Mouse (Mus musculus) mammary gland, adult 2 months (tissue): Measurements from ENCODE around the gene Cfb. TPM values are rescaled to one million over a fixed set of nuclear protein-coding genes. Genes with fewer than 3 reads are reported as not detected.

Source experiments
- polyA plus RNA-seq: library from polyadenylated mRNA; depleted of rRNA; stranded (reverse); fragments of >200 nt; gene quantifications from 2 replicates; pipeline ENCODE4 v1.2.3, GENCODE M21; 2012; ENCODE audit warnings: low replicate concordance; rRNA removed

Cfb gene
- polyA plus RNA-seq: 70.0 and 71.7 TPM in 2 replicates

GRCm38 (mm10) chr17:34862416-34863081 lies at the start of gene Cfb:
Cfb (minus strand) TSS chr17:34862518.

GRCm38 (mm10) chr17:34898160-34898586 lies 35.9 kb upstream of the Cfb start, which contains the start of the genes C2 and Ehmt2:
C2 (minus strand) TSS chr17:34898265.
Ehmt2 (plus strand) TSS chr17:34898469.

DNA sequence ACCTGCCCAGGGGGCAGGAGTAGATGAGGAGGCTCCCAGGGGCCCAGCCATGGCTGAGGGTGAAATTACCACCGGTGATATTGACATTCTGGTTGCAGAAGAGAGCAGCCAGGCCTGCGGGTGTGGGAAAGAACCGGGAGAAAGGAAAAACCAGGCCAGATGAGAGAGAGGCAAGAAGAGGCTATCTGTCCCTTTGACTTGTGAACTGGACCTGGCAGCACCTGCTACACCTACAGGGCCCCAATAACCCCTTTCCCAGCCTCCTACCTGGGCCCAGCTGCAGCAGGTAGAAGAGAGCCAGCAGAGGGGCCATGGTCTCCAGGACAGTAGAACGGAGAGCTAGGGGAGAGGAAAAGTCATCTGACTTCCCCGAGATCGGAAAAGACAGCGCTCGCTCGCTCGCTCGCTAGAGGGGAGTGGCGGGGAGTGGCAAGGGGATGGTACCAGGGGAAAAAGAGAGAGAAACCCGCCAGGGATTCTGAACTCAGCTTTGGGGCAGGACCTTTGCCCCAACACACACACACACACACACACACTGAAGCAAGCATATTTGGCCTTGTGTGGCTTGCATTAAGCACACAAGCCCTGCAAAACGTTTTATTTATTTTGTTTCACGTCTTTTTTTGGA lies 19.5 kb upstream of the Cfb start, which contains the start of gene Gm20547:
Gene Gm20547 (minus strand): TSS at position 360 of the 628 bp plus-strand sequence.

GRCm38 (mm10) chr17:34879336-34879879 lies 17.1 kb upstream of the Cfb start, which contains the start of gene Zbtb12:
Zbtb12 (plus strand) TSS chr17:34879483.

GRCm38 (mm10) chr17:34849722-34850516 lies 12.4 kb downstream of the Cfb start, which contains the start of the genes Skiv2l and Nelfe:
Skiv2l (minus strand) TSS chr17:34850210.
Nelfe (plus strand) TSS chr17:34850391.

DNA sequence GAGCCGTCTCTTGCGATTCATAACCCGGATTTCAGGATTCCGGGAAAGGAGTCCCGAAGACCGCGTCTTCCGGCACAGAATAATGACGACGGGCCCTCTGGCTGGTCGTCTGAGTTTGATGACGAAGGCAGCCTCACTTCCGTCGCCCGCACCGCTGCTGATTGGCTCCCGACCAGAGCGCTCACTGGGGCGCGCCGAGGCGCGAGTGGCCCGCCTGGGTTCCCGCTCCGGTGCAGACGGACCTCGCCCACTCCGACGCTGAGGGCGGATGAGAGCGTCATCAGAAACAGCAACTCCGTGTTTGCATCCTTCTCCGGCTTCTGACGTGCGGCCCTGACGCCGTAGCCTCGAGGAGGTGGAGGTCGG lies 25.5 kb downstream of the Cfb start, which contains the start of the genes Stk19 and Dxo:
Gene Stk19 (minus strand): TSS at position 90 of the 366 bp plus-strand sequence.
Gene Dxo (plus strand): TSS at position 164 of the 366 bp plus-strand sequence.

Other genes with a start within 250 kb of the Cfb start
- 5.0 and 5.6 TPM in 2 replicates for gene Egfl8, start 246.5 kb downstream of the Cfb start, polyA plus RNA-seq
- gene Ppt2, start 234.0 kb downstream of the Cfb start, polyA plus RNA-seq: 45.7 and 50.6 TPM in 2 replicates
- 16.4 and 33.2 TPM in 2 replicates for gene Prrt1, start 233.0 kb downstream of the Cfb start, polyA plus RNA-seq
- 4.5 and 7.3 TPM in 2 replicates for gene Fkbpl, start 217.8 kb downstream of the Cfb start, polyA plus RNA-seq
- 70.2 and 126 TPM in 2 replicates for gene Atf6b, start 215.4 kb downstream of the Cfb start, polyA plus RNA-seq
- gene Tnxb, start 192.0 kb downstream of the Cfb start, polyA plus RNA-seq: 74.4 and 107 TPM in 2 replicates
- gene C4b, start 118.6 kb downstream of the Cfb start, polyA plus RNA-seq: 184 and 192 TPM in 2 replicates
- gene Cyp21a1, start 58.0 kb downstream of the Cfb start, polyA plus RNA-seq: 0.11 and 0.60 TPM in 2 replicates
- 48.6 and 50.3 TPM in 2 replicates for gene Stk19, start 25.6 kb downstream of the Cfb start, polyA plus RNA-seq
- gene Dxo, start 25.5 kb downstream of the Cfb start, polyA plus RNA-seq: 72.8 and 80.9 TPM in 2 replicates
- gene Skiv2l, start 12.3 kb downstream of the Cfb start, polyA plus RNA-seq: 77.4 and 105 TPM in 2 replicates
- gene Nelfe, start 12.1 kb downstream of the Cfb start, polyA plus RNA-seq: 18.7 and 20.6 TPM in 2 replicates
- gene Zbtb12, start 17.0 kb upstream of the Cfb start, polyA plus RNA-seq: 13.1 and 14.3 TPM in 2 replicates
- 0.06 and 0.07 TPM in 2 replicates for gene Gm20547, start 19.5 kb upstream of the Cfb start, polyA plus RNA-seq
- 46.9 and 64.7 TPM in 2 replicates for gene C2, start 35.7 kb upstream of the Cfb start, polyA plus RNA-seq
- 189 and 339 TPM in 2 replicates for gene Ehmt2, start 36.0 kb upstream of the Cfb start, polyA plus RNA-seq
- 7.4 and 9.2 TPM in 2 replicates for gene Slc44a4, start 51.9 kb upstream of the Cfb start, polyA plus RNA-seq
- 48.4 and 54.9 TPM in 2 replicates for gene Neu1, start 68.7 kb upstream of the Cfb start, polyA plus RNA-seq
- gene Hspa1b, start 96.7 kb upstream of the Cfb start, polyA plus RNA-seq: 43.1 and 146 TPM in 2 replicates
- 0.30 TPM in 1 of 2 replicates, not detected in the other for gene Gm20481, start 107.4 kb upstream of the Cfb start, polyA plus RNA-seq
- gene Hspa1a, start 109.6 kb upstream of the Cfb start, polyA plus RNA-seq: 17.7 and 42.4 TPM in 2 replicates
- gene Hspa1l, start 110.2 kb upstream of the Cfb start, polyA plus RNA-seq: 0.30 and 3.0 TPM in 2 replicates
- 75.4 and 108 TPM in 2 replicates for gene Lsm2, start 119.3 kb upstream of the Cfb start, polyA plus RNA-seq
- gene Vars, start 138.5 kb upstream of the Cfb start, polyA plus RNA-seq: 197 and 475 TPM in 2 replicates
- 1.4 and 3.9 TPM in 2 replicates for gene Vwa7, start 154.1 kb upstream of the Cfb start, polyA plus RNA-seq
- 1.7 and 2.0 TPM in 2 replicates for gene Sapcd1, start 165.5 kb upstream of the Cfb start, polyA plus RNA-seq
- gene Msh5, start 184.2 kb upstream of the Cfb start, polyA plus RNA-seq: 4.2 and 4.8 TPM in 2 replicates
- 110 and 121 TPM in 2 replicates for gene Clic1, start 187.4 kb upstream of the Cfb start, polyA plus RNA-seq
- 58.1 and 90.9 TPM in 2 replicates for gene Ddah2, start 196.5 kb upstream of the Cfb start, polyA plus RNA-seq
- 1.5 and 25.2 TPM in 2 replicates for gene Ly6g6c, start 202.9 kb upstream of the Cfb start, polyA plus RNA-seq
- 0.67 and 0.80 TPM in 2 replicates for gene Mpig6b, start 203.7 kb upstream of the Cfb start, polyA plus RNA-seq
- 5.7 and 9.0 TPM in 2 replicates for gene Ly6g6e, start 214.4 kb upstream of the Cfb start, polyA plus RNA-seq
- gene Ly6g6d, start 215.5 kb upstream of the Cfb start, polyA plus RNA-seq: 1.1 and 2.2 TPM in 2 replicates
- gene Ly6g6f, start 223.1 kb upstream of the Cfb start, polyA plus RNA-seq: 0.19 TPM in 1 of 2 replicates, not detected in the other
- gene Abhd16a, start 226.7 kb upstream of the Cfb start, polyA plus RNA-seq: 200 and 293 TPM in 2 replicates
- not detected in 2 replicates for gene Ly6g5c, start 245.8 kb upstream of the Cfb start, polyA plus RNA-seq